Mouse (Mus musculus) cerebellum, adult 9-11 months (tissue): ENCODE data around the gene Agap2.

Experiments used
- DNase-seq: peaks from one replicate; pipeline ENCODE4 v3.0.0; 2022

Agap2 gene

GRCm38 (mm10) chr10:127075080-127075479 is at the start of gene Agap2:
Gene Agap2 (plus strand): TSS chr10:127075284.
- no peak for DNase-seq

- DNase-seq, result peak; percentile 90
These were observed 44.5 kb upstream of the Agap2 start, which contains the start of gene Tsfm for GRCm38 (mm10) chr10:127030336-127031296. Gene Tsfm (minus strand): TSS chr10:127030840.

- no peak for DNase-seq
These were observed 41.8 kb upstream of the Agap2 start for GRCm38 (mm10) chr10:127033301-127033741.

- no peak for DNase-seq
These were observed 38.8 kb upstream of the Agap2 start for GRCm38 (mm10) chr10:127036273-127036672.

DNA sequence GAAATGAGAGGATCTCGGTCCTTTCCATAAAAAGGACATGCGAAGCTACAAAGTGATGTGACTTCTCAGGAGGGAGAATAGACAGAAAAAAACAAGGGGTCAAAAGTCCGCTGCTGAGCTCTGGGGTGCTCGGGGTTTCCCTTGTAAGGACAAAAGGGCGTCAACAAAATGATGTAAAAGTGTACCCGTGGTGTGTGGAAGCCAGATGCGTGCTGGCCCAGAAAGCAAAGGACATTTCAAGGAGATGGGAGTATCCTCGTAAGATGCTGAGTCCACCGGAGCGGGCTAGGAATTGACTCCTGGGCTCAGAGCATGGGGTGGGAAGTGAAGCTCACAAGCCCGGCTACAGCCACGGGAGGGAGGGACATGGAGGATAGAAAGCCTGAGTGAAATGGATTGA is 37.4 kb upstream of the Agap2 start:
- DNase-seq, result no peak

- no peak for DNase-seq
These were observed 34.4 kb upstream of the Agap2 start for GRCm38 (mm10) chr10:127040569-127041214.

GRCm38 (mm10) chr10:127041274-127041766 is 33.8 kb upstream of the Agap2 start, which contains the start of the genes Mettl1 and Eef1akmt3:
Gene Mettl1 (plus strand): TSS chr10:127041414.
Gene Eef1akmt3 (minus strand): TSS chr10:127041513.
- DNase-seq, result no peak

DNA sequence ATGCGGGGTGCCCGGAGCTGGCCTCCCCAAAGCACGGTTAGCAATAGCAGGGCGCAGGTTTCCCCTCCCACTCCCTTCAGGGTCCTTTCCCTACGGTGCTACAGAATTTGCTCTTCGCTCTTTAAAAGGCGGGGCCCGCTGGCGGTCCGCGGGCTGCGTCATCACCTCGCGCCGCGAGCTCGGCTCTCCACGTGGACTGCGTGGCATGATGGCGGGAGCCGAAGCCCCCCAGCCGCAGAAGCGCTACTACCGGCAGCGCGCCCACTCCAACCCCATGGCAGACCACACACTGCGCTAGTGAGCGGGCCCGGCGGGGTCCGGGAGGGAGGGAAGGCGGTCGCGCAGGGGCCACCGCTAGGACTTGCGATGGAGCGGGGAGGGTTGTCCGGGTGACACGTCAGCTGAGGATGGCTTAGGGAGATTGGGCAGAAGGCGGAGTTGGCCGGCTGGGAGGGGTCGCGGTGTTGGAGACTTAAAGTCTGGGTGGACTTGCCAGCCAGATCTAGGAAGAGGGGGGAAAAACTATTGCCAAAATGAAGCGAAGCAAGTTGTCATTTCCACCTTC is 33.2 kb upstream of the Agap2 start:
- peak; percentile 87 for DNase-seq

- no peak for DNase-seq
These were observed 32.5 kb upstream of the Agap2 start for GRCm38 (mm10) chr10:127042468-127043115.

GRCm38 (mm10) chr10:127043187-127043586 is 31.9 kb upstream of the Agap2 start:
- no peak for DNase-seq

- no peak for DNase-seq
These were observed 27.1 kb upstream of the Agap2 start, which contains the start of gene Cyp27b1 for GRCm38 (mm10) chr10:127047954-127048353. Gene Cyp27b1 (plus strand): TSS chr10:127048250.

DNA sequence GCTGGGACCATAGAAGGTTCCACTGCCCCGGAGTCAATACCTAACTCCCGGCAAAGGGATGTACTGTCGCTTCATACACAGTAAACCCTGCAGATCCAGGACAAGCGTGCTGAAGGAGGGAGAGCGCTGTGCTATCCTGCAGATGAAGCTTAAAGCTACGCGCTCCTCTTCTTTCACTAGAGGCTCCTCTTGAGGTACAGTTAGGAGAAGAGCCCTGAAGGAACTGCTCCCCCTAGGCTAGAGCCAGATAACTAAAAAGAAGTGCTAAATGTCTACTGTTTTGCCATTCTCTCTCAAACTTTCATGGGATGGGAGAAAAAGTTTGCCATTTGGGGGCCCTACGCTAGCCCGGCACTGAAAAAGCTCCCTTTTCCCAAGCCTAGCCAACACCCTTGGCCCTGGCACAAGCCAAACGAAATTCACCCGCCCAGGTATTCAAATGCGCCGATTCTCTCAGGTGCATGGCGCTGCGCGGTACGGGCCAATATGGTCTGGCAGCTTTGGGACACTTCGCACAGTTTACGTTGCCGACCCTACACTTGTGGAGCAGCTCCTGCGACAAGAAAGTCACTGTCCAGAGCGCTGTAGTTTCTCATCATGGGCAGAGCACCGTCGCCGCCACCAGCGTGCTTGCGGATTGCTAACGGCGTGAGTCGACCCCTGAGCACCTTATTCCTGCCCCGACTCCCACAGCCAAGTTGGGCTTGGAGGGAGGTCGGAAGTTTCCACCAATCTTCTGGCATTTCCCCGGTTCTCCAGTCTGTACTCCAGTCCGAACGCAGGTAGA is 26.3 kb upstream of the Agap2 start:
- no peak for DNase-seq

- no peak for DNase-seq
These were observed 25.5 kb upstream of the Agap2 start for GRCm38 (mm10) chr10:127049395-127050118.

DNA sequence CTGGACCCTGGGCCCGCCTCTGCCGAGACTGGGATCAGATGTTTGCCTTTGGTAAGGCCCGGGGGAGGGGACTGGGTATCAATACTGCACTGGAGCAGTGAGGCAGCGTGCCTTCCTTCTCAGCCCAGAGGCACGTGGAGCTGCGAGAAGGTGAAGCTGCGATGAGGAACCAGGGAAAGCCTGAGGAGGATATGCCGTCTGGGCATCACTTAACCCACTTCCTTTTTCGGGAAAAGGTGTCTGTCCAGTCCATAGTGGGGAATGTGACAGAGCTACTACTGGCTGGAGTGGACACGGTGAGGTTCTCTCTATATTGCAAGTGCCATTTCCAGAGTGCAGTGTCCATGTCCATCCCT is 25.0 kb upstream of the Agap2 start:
- no peak for DNase-seq

GRCm38 (mm10) chr10:127054646-127055045 is 20.4 kb upstream of the Agap2 start:
- DNase-seq, result no peak

DNA sequence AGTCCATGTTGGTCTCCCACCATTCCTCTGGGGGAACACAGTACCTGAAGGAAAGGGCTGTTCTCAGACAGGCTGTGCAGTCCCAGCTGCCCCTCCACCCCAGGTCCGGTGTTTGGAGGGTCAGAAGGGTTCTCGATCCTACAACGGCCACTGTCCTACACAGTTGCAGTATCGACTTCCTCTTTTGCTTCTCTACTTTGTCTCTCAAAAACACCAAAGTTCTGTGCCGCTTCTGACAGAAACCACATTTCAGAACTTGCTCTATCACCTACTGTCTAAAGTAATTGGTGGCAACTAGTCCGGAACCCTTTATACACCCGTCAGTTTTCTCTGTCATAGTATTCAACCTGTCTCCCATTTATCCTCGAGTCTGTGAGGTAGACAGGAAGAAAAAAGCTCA is 19.7 kb upstream of the Agap2 start:
- DNase-seq, result no peak

DNA sequence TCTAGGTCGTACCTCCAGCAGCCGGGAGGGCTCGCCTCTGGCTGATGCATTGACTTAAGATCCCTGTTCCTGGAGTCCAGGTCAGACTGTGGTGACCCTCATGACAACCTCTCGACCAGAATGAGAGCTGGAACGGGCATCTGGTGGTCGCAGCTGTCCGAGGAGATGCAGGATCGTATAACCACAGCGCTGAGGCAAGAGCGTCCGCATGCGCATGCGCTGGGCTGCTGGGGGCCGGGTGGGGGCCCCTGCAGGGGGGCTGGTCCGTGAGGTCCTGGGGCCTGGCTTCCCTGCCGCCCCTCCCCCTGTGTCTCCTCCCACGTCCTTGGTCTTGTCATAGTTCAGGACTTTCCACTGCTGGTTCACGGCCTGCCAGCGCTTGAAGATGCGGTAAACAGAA is 18.6 kb upstream of the Agap2 start:
- peak; percentile 63 for DNase-seq

- DNase-seq, result peak; percentile 75
These were observed 16.9 kb upstream of the Agap2 start for GRCm38 (mm10) chr10:127058161-127058560.

DNA sequence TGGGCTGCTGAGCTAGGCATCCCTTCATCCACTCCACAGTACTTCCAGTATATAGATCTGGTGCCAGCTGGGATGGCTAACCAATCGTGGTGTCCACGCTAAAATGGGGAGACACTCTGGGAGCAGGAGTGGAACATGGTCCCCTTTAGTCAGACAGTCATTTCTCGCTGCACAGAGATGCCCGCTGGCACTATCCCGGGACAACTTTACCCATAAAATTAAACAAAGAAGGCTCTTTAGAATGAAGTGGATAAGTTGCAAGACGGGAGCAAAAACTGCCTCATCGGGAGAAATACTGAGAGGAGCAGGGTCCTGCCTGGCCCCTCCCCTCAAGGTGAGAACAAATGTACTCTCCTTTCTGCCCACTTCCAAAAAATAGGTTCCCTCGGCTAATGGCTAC is 16.4 kb upstream of the Agap2 start:
- DNase-seq, result no peak

DNA sequence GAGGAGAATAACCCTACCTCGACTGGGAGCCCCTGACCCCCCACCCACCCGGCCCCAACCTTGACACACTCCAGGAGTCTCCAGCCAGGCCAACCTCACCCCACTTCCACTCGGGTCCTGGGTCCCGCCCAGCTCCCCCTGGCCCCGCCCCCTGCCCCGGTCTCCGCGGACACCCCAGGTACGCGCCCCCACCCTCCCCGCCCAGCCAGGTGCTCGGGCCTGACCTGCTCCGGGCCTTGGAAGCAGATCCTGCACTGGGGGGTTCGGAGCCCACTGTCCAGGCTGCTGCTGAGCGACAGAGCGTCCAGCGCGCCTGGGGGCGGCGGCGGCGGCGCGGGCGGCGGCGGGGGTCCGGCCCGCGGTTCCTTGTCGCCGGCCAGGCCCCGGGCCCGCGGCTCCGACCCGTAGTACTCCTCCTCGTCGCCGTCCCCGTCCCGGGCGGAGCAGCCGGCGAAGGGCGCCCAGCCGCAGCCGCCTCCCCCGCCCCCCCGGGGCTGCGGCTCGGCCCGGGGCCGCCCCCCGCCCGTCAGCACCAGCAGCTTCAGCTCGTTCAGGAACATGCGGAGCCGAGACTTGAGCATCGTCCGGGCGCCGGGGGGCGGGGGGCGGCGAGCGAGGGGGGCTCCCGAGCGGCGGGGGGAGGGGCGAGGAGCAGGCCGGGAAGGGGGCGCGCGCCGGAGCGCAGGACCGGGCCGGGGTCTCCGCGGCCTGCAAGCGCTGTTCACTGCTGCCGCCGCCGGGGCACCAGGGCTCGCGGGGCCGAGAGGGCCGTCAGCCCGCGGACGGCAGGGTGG is 15.7 kb upstream of the Agap2 start:
- peak; percentile 63 for DNase-seq
